In genomic region chr15:101976023-101976422, GRCm38 (mm10) we compare ENCODE assay signal across 9 mouse cellular contexts. TPM values are rescaled to one million over a fixed set of nuclear protein-coding genes. Genes with fewer than 3 reads are reported as not detected.
A peak's percentile ranks its signal among the peaks of the same experiment; 100 is the strongest.
DNase-seq lines count a peak whose midpoint lies in the region; ATAC-seq lines count a peak whose summit lies in the region.
"Had no signal": no experiment of that assay in that cellular context is flagged by ENCODE, and none has a peak within 500 bp of the region (broad histone marks: within the 10 kb centered on the region; RNA-seq: fewer than 3 reads in every experiment).

No protein-coding gene starts in this region.

- 0 out of 2 replicates have a peak overlapping the region, but pooled peaks have one; percentile 35 for H3K27ac ChIP-seq in forebrain, embryonic 10.5 days
- H3K27ac ChIP-seq in forebrain, embryonic 15.5 days (replicated peaks), result no peak overlapping the region
- H3K27ac ChIP-seq in forebrain, embryonic 16.5 days (ENCODE audit: low read length), result no peak overlapping the region

- peaks cover 56% of the 10 kb centered on the region for H3K27me3 ChIP-seq in forebrain, embryonic 10.5 days (ENCODE audit: poor library complexity, severe bottlenecking)
- no peaks in the 10 kb centered on the region for H3K27me3 ChIP-seq in forebrain, embryonic 15.5 days
- H3K27me3 ChIP-seq in forebrain, embryonic 16.5 days (replicated peaks; ENCODE audit: control insufficient read depth, insufficient read depth, low read length), result no peaks in the 10 kb centered on the region

- DNase-seq in forebrain, embryonic 10.5 days (ENCODE audit: extremely low spot score, low spot score), result no peak
- DNase-seq in gastrocnemius, postnatal 14 days, result peak; percentile 78
- peak; percentile 45 for DNase-seq in kidney, postnatal 14 days
- no peak for DNase-seq in left cerebral cortex, postnatal 36 days (ENCODE audit: low spot score in 2 of 2)
- no peak for DNase-seq in cerebellum, adult 9-10 months

- H3K4me1 ChIP-seq in forebrain, embryonic 10.5 days, result peaks cover 38% of the 10 kb centered on the region
- peaks cover 15% of the 10 kb centered on the region for H3K4me1 ChIP-seq in forebrain, embryonic 15.5 days
- H3K4me1 ChIP-seq in forebrain, embryonic 16.5 days (replicated peaks; ENCODE audit: control insufficient read depth, insufficient read depth, low read length), result peaks cover 10% of the 10 kb centered on the region

- no peaks in the 10 kb centered on the region for H3K36me3 ChIP-seq in forebrain, embryonic 10.5 days (replicated peaks)
- H3K36me3 ChIP-seq in forebrain, embryonic 15.5 days, result no peaks in the 10 kb centered on the region
- H3K36me3 ChIP-seq in forebrain, embryonic 16.5 days (ENCODE audit: control insufficient read depth, insufficient read depth), result no peaks in the 10 kb centered on the region

- intact Hi-C loops in gastrocnemius, postnatal 14 days (cut with DNase I; ENCODE audit: low total_unique reads), result no loop called here
- intact Hi-C loops in left cerebral cortex, postnatal 36 days (cut with DNase I), result no loop called here

- whole genome bisulfite sequencing in forebrain, embryonic 10.5 days, result 63% methylated on average over 5 of the region's 5 CpGs
- 86% methylated on average over 5 of the region's 5 CpGs for WGBS in forebrain, embryonic 15.5 days
- WGBS in forebrain, embryonic 16.5 days, result 81% methylated on average over 5 of the region's 5 CpGs

- ATAC-seq in forebrain, embryonic 15.5 days (replicated peaks), result no peak
- ATAC-seq in megakaryocyte, adult 5-6 weeks (ENCODE audit: poor library complexity, severe bottlenecking), result peak; percentile 56
- ATAC-seq in forebrain, embryonic 16.5 days, result no peak

- no peak overlapping the region for H3K4me3 ChIP-seq in forebrain, embryonic 10.5 days
- H3K4me3 ChIP-seq in forebrain, embryonic 15.5 days, result no peak overlapping the region
- no peak overlapping the region for H3K4me3 ChIP-seq in forebrain, embryonic 16.5 days (replicated peaks; ENCODE audit: low read length)

- H3K9ac ChIP-seq in forebrain, embryonic 15.5 days (replicated peaks), result no peak overlapping the region
- H3K9ac ChIP-seq in forebrain, embryonic 16.5 days (replicated peaks; ENCODE audit: low read depth, low read length), result no peak overlapping the region

- H3K4me2 ChIP-seq in forebrain, embryonic 15.5 days (replicated peaks), result no peak overlapping the region
- no peak overlapping the region for H3K4me2 ChIP-seq in forebrain, embryonic 16.5 days (ENCODE audit: low read length)

- H3K9me3 ChIP-seq in forebrain, embryonic 10.5 days, result no peaks in the 10 kb centered on the region
- H3K9me3 ChIP-seq in forebrain, embryonic 15.5 days, result no peaks in the 10 kb centered on the region
- H3K9me3 ChIP-seq in forebrain, embryonic 16.5 days (ENCODE audit: control insufficient read depth, low read length), result no peaks in the 10 kb centered on the region

RNA-seq across cellular contexts. Expression of gene Krt78, which starts 21.9 kb away (rescaled TPM):
- not detected in 2 replicates for polyA plus RNA-seq in forebrain, embryonic 10.5 days (2016; fragmentation: Nextera tagmentation; extraction: Ambion mirVana)
- polyA plus RNA-seq in forebrain, embryonic 15.5 days (2015; fragmentation: Nextera tagmentation; extraction: Ambion mirVana), result not detected in 2 replicates
- total RNA-seq in gastrocnemius, postnatal 14 days (2021), result not detected
- total RNA-seq in megakaryocyte, adult 5-6 weeks (2015), result not detected in 2 replicates
- total RNA-seq in megakaryocyte, adult 5-6 weeks (2017), result not detected in 2 replicates
- not detected for total RNA-seq in left cerebral cortex, postnatal 36 days (2021)
- polyA plus RNA-seq in forebrain, embryonic 16.5 days (2015; fragmentation: Nextera tagmentation; extraction: Ambion mirVana), result not detected in 2 replicates
- total RNA-seq: hematopoietic stem cell, adult 5-6 weeks had no signal

RNA-seq across cellular contexts. Expression of gene Krt8, which starts 28.3 kb away (rescaled TPM):
- polyA plus RNA-seq in forebrain, embryonic 10.5 days (2016; fragmentation: Nextera tagmentation; extraction: Ambion mirVana), result 32.6 and 35.6 TPM in 2 replicates
- 1.9 and 3.9 TPM in 2 replicates for polyA plus RNA-seq in forebrain, embryonic 15.5 days (2015; fragmentation: Nextera tagmentation; extraction: Ambion mirVana)
- total RNA-seq in gastrocnemius, postnatal 14 days (2021), result under 1 TPM; 0.49 to 0.92 TPM
- not detected in 2 replicates for total RNA-seq in megakaryocyte, adult 5-6 weeks (2015)
- not detected in 2 replicates for total RNA-seq in megakaryocyte, adult 5-6 weeks (2017)
- total RNA-seq in left cerebral cortex, postnatal 36 days (2021), result not detected
- 2.4 and 3.7 TPM in 2 replicates for polyA plus RNA-seq in forebrain, embryonic 16.5 days (2015; fragmentation: Nextera tagmentation; extraction: Ambion mirVana)

RNA-seq across cellular contexts. Expression of gene Krt79, which starts 35.9 kb away (rescaled TPM):
- polyA plus RNA-seq in forebrain, embryonic 10.5 days (2016; fragmentation: Nextera tagmentation; extraction: Ambion mirVana), result 0.09 and 0.12 TPM in 2 replicates
- 0.10 and 0.23 TPM in 2 replicates for polyA plus RNA-seq in forebrain, embryonic 15.5 days (2015; fragmentation: Nextera tagmentation; extraction: Ambion mirVana)
- total RNA-seq in gastrocnemius, postnatal 14 days (2021), result not detected
- total RNA-seq in megakaryocyte, adult 5-6 weeks (2015), result not detected in 2 replicates
- total RNA-seq in megakaryocyte, adult 5-6 weeks (2017), result not detected in 2 replicates
- not detected for total RNA-seq in left cerebral cortex, postnatal 36 days (2021)
- polyA plus RNA-seq in forebrain, embryonic 16.5 days (2015; fragmentation: Nextera tagmentation; extraction: Ambion mirVana), result 0.15 and 0.38 TPM in 2 replicates
- total RNA-seq: hematopoietic stem cell, adult 5-6 weeks had no signal

RNA-seq across cellular contexts. Expression of gene Krt4, which starts 51.5 kb away (rescaled TPM):
- not detected in 2 replicates for polyA plus RNA-seq in forebrain, embryonic 10.5 days (2016; fragmentation: Nextera tagmentation; extraction: Ambion mirVana)
- 0.08 TPM in 1 of 2 replicates, not detected in the other for polyA plus RNA-seq in forebrain, embryonic 15.5 days (2015; fragmentation: Nextera tagmentation; extraction: Ambion mirVana)
- under 1 TPM in 1 of 2 experiments, not detected in 1; 0.16 TPM for total RNA-seq in gastrocnemius, postnatal 14 days (2021)
- not detected in 2 replicates for total RNA-seq in megakaryocyte, adult 5-6 weeks (2015)
- not detected in 2 replicates for total RNA-seq in megakaryocyte, adult 5-6 weeks (2017)
- not detected for total RNA-seq in left cerebral cortex, postnatal 36 days (2021)
- polyA plus RNA-seq in forebrain, embryonic 16.5 days (2015; fragmentation: Nextera tagmentation; extraction: Ambion mirVana), result 0.55 TPM in 1 of 2 replicates, not detected in the other
- total RNA-seq: hematopoietic stem cell, adult 5-6 weeks had no signal

RNA-seq across cellular contexts. Expression of gene Krt18, which starts 52.0 kb away (rescaled TPM):
- 34.4 and 37.1 TPM in 2 replicates for polyA plus RNA-seq in forebrain, embryonic 10.5 days (2016; fragmentation: Nextera tagmentation; extraction: Ambion mirVana)
- 3.5 and 7.6 TPM in 2 replicates for polyA plus RNA-seq in forebrain, embryonic 15.5 days (2015; fragmentation: Nextera tagmentation; extraction: Ambion mirVana)
- 1 to 10 TPM in 1 of 2 experiments, under 1 TPM in 1; 0.42 to 1.6 TPM for total RNA-seq in gastrocnemius, postnatal 14 days (2021)
- total RNA-seq in megakaryocyte, adult 5-6 weeks (2015), result 0.22 and 0.23 TPM in 2 replicates
- total RNA-seq in megakaryocyte, adult 5-6 weeks (2017), result 0.89 and 1.7 TPM in 2 replicates
- under 1 TPM in 1 of 2 experiments, not detected in 1; 0.22 TPM for total RNA-seq in left cerebral cortex, postnatal 36 days (2021)
- 4.4 TPM in 2 replicates for polyA plus RNA-seq in forebrain, embryonic 16.5 days (2015; fragmentation: Nextera tagmentation; extraction: Ambion mirVana)

Comparison
In these comparisons a context has a peak if more than half of its experiments do, and no peak if none do; other contexts are left out.
1. DNase-seq: peak in gastrocnemius, postnatal 14 days (single experiment) and kidney, postnatal 14 days (single experiment); none in forebrain, embryonic 10.5 days (single experiment), left cerebral cortex, postnatal 36 days (0 of 2) and cerebellum, adult 9-10 months (single experiment).